Mouse (Mus musculus): ENCODE measurements around the gene 4930435E12Rik.

Gene 4930435E12Rik

DNA sequence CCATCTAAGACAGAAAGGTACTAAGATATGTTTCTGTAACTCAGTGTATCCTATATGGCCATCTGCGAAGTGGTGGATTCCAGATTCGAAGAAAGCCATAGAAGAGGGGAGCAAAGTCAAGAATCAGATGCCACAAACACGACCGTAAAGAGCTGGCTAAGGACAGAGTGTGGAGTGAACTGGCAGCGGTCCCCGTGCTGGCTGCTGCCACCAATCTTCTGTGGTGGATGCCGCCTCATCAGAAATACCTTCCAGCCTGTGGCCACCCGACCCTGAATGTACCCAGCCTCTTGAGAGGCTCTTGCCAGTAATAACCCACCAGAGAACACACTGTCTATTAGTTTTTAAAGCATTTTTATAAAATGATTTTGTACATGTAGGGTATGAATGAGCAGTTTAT is 60.2 kb downstream of the 4930435E12Rik start:
- DNase-seq = no peak

DNA sequence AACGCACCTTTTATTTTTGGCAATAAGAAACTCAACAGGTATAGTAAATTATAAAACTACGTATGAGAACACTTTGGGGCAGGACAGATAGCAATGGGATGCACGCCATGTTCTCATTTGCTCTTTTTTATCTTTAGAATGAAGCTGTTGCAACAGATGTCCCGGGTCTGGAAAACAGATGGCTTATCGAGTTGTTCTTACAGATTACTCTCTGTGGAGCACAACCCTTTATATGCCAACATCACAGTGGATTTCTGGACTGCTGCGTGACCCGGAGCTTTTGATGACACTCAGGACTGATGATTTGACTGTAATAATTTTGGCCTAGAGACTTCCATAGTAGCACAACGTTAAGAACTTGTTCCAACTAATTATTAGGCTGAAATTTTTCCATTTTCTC is 60.8 kb downstream of the 4930435E12Rik start:
- no peak for DNase-seq

DNA sequence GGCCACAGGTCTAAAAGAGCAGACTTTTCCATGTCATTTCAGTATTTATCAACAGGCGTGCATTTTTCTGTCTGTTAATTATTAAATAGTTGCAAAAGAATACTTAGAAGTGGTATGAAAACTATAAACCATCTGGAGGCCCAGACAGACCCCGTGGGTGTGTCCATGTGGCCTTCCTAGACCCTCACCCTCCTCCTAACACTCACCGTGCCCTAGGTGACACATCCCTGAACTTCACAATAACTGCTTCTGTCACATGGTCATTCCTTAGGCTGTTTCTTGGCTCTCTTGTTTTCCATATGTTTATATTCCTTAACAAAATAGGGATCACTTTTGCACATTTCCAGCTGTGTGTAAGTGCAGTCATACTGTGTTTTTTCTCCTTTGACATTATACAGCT is 61.9 kb downstream of the 4930435E12Rik start:
- DNase-seq = no peak

DNA sequence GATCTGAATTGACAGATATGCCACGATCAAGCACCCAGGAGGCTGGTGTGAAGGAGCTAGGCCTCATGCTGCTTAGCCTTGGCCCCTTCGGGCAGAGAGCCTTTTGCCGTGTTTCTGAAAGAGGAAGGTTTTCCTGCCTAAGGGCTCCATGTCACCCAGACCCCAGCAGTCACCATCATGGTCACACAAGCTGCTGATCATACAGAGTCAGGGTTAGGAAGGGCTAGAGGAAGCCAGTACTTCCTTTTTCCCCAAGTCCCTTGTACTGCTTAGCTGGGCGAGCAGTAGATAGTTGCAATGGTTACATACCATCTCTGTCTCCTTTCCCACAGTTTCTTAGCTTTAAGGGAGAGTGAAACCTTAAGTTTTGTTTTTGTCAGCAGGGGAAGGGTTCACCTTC is 65.0 kb downstream of the 4930435E12Rik start:
- DNase-seq = no peak

DNA sequence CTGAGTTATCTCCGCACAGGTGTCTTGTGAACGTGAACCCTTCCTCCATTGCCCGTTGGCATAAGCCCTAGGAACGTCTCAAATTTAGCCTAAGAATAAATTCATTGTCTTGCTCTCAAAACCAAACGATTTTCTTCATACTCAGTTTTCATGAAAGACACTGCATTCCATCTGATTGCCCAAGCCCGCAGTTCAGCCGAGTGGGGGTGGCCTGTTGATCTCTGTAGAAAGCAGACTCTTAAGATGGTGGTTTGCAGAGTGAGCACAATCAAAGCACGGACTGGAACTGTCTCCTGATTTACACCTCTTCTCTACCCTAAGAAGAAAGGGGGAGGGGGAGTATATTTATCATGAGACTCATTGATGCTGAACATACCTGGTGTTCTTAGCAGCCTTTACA is 66.1 kb downstream of the 4930435E12Rik start:
- no peak for DNase-seq

All from cerebellum, adult 11-12 months (tissue).